Mouse (Mus musculus) CH12.LX (cell line): ENCODE results near the gene Cysltr1. TPM values are rescaled to one million over a fixed set of nuclear protein-coding genes. Genes with fewer than 3 reads are reported as not detected.

ENCODE experiments used
- DNase-seq: peaks from one replicate; pipeline ENCODE4 v3.0.0-alpha.2; 2013; ENCODE audit errors: extremely low read depth
- H3K27ac ChIP-seq: 2 replicates; pipeline ENCODE4 v1.5.1; 2012; ENCODE audit warnings: low read depth, mild to moderate bottlenecking, control low read depth, moderate library complexity; ENCODE audit not compliant: insufficient read depth
- H3K27me3 ChIP-seq: replicated peaks from 2 replicates; pipeline ENCODE3; 2012; ENCODE audit warnings: inconsistent platforms
- H3K36me3 ChIP-seq, 2 experiments: replicated peaks in 1 of 2; 2 replicates each; pipeline versions ENCODE3 to v1.6.1; 2012; ENCODE audit warnings: inconsistent platforms in 1 of 2, low read length in 1 of 2, mild to moderate bottlenecking in 1 of 2, mixed read lengths in 1 of 2, moderate library complexity in 1 of 2; ENCODE audit not compliant: control insufficient read depth in 1 of 2, insufficient read depth in 1 of 2
- H3K4me1 ChIP-seq, 2 experiments: 2 replicates each; pipeline ENCODE4 v1.6.1; 2012; ENCODE audit warnings: inconsistent platforms in 1 of 2, moderate library complexity in 1 of 2; ENCODE audit not compliant: insufficient read depth in 2 of 2, control insufficient read depth in 1 of 2
- H3K4me2 ChIP-seq: 2 replicates; pipeline ENCODE4 v1.6.1; 2012; ENCODE audit warnings: low read depth, mild to moderate bottlenecking, control low read depth; ENCODE audit not compliant: poor library complexity, insufficient read depth, severe bottlenecking
- H3K4me3 ChIP-seq, 3 experiments: fragments of 150-350 bp in 1 of 3; sonication (generic) in 1 of 3; replicated peaks in 1 of 3; 2 replicates each; pipeline versions ENCODE3 to v1.5.1; 2011 to 2012; ENCODE audit warnings: low read depth in 2 of 3, low read length in 2 of 3, mild to moderate bottlenecking in 2 of 3, moderate library complexity in 2 of 3, control low read depth in 1 of 3, improper control_type of control experiment in 1 of 3, inconsistent platforms in 1 of 3, mixed read lengths in 1 of 3; ENCODE audit not compliant: poor library complexity in 1 of 3
- H3K79me2 ChIP-seq: replicated peaks from 2 replicates; pipeline ENCODE4 v1.6.1; 2012; ENCODE audit warnings: mild to moderate bottlenecking, moderate library complexity; ENCODE audit not compliant: control insufficient read depth, poor library complexity, insufficient read depth, severe bottlenecking; ENCODE audit errors: extremely low read depth
- H3K9ac ChIP-seq: 2 replicates; pipeline ENCODE4 v1.6.1; 2012; ENCODE audit warnings: low read depth, mild to moderate bottlenecking, control low read depth, moderate library complexity; ENCODE audit not compliant: insufficient read depth
- H3K9me3 ChIP-seq: replicated peaks from 2 replicates; pipeline ENCODE3; 2012; ENCODE audit warnings: low read length, inconsistent platforms, mixed read lengths
- BHLHE40 ChIP-seq: IDR thresholded peaks from 2 replicates; pipeline ENCODE4 v1.6.1; 2011; ENCODE audit warnings: mild to moderate bottlenecking, low read depth, low read length, improper control_type of control experiment
- CTCF ChIP-seq, 2 experiments: IDR thresholded peaks in 1 of 2; conservative IDR thresholded peaks in 1 of 2; 2 replicates each; pipeline ENCODE4 v1.5.1; 2011 to 2012; ENCODE audit warnings: low read depth in 2 of 2, low read length in 2 of 2, improper control_type of control experiment in 1 of 2, inconsistent platforms in 1 of 2, mild to moderate bottlenecking in 1 of 2, moderate library complexity in 1 of 2
- E2F4 ChIP-seq: IDR thresholded peaks from 2 replicates; pipeline ENCODE4 v1.6.1; 2011; ENCODE audit warnings: low read depth, low read length, improper control_type of control experiment; ENCODE audit not compliant: insufficient replicate concordance
- EP300 ChIP-seq: IDR thresholded peaks from 2 replicates; pipeline ENCODE4 v1.6.1; 2011; ENCODE audit warnings: low read length, improper control_type of control experiment
- ETS1 ChIP-seq: conservative IDR thresholded peaks from 2 replicates; pipeline ENCODE4 v1.6.1; 2012; ENCODE audit warnings: low read depth, mild to moderate bottlenecking, inconsistent platforms, low read length, improper control_type of control experiment, moderate library complexity
- IRF4 ChIP-seq: IDR thresholded peaks from 2 replicates; pipeline ENCODE4 v1.6.1; 2014; ENCODE audit warnings: low read depth, mild to moderate bottlenecking, inconsistent platforms, low read length, improper control_type of control experiment
- JUN ChIP-seq: IDR thresholded peaks from 2 replicates; pipeline ENCODE4 v1.6.1; 2011; ENCODE audit warnings: low read depth, mild to moderate bottlenecking, low read length, improper control_type of control experiment, moderate library complexity; ENCODE audit not compliant: insufficient read depth
- KAT2A ChIP-seq: IDR thresholded peaks from 2 replicates; pipeline ENCODE4 v1.6.1; 2012; ENCODE audit warnings: low read length, improper control_type of control experiment, inconsistent platforms; ENCODE audit not compliant: insufficient replicate concordance
- MXI1 ChIP-seq: IDR thresholded peaks from 2 replicates; pipeline ENCODE4 v1.6.1; 2011; ENCODE audit warnings: mild to moderate bottlenecking, low read depth, low read length, improper control_type of control experiment
- MYC ChIP-seq: IDR thresholded peaks from 2 replicates; pipeline ENCODE4 v1.6.1; 2011; ENCODE audit warnings: low read depth, mild to moderate bottlenecking, improper control_type of control experiment, low read length
- NELFE ChIP-seq: IDR thresholded peaks from 2 replicates; pipeline ENCODE4 v1.6.1; 2011; ENCODE audit warnings: low read depth, low read length, improper control_type of control experiment
- POLR2A ChIP-seq: IDR thresholded peaks from 2 replicates; pipeline ENCODE4 v1.6.1; 2011; ENCODE audit warnings: low read depth, mild to moderate bottlenecking, improper control_type of control experiment, low read length
- RCOR1 ChIP-seq: conservative IDR thresholded peaks from 2 replicates; pipeline ENCODE4 v1.6.1; 2012; ENCODE audit warnings: low read depth, mild to moderate bottlenecking, inconsistent platforms, low read length, improper control_type of control experiment
- TBP ChIP-seq: conservative IDR thresholded peaks from 2 replicates; pipeline ENCODE4 v1.6.1; 2011; ENCODE audit warnings: low read depth, low read length, improper control_type of control experiment
- UBTF ChIP-seq: IDR thresholded peaks from 2 replicates; pipeline ENCODE4 v1.6.1; 2012; ENCODE audit warnings: low read depth, mild to moderate bottlenecking, inconsistent platforms, low read length, improper control_type of control experiment, moderate library complexity
- USF1 ChIP-seq: IDR thresholded peaks from 2 replicates; pipeline ENCODE4 v1.6.1; 2014; ENCODE audit warnings: low read depth, mild to moderate bottlenecking, inconsistent platforms, low read length, improper control_type of control experiment
- ZC3H11A ChIP-seq: IDR thresholded peaks from 2 replicates; pipeline ENCODE4 v1.6.1; 2012; ENCODE audit warnings: low read depth, mild to moderate bottlenecking, inconsistent platforms, low read length, improper control_type of control experiment
- ZMIZ1 ChIP-seq: IDR thresholded peaks from 2 replicates; pipeline ENCODE4 v1.6.1; 2012; ENCODE audit warnings: low read depth, mild to moderate bottlenecking, inconsistent platforms, low read length, improper control_type of control experiment
- dilution Hi-C: fragments of 300-500 bp; cut with MboI; formaldehyde crosslinking; loops from 2 replicates; pipeline ENCODE4 v1.14.3; 2020; ENCODE audit warnings: low sequenced_read_pairs; ENCODE audit not compliant: extremely low pct_unique_long_range_greater_than_20kb, extremely low pct_ligation_motif_present
- in situ Hi-C: fragments of 300-500 bp; cut with MboI; formaldehyde crosslinking; loops from 3 replicates; pipeline ENCODE4 v1.14.3; 2019; ENCODE audit warnings: low sequenced_read_pairs, low pct_ligation_motif_present, low pct_unique_long_range_greater_than_20kb, mixed read lengths
- polyA plus RNA-seq: library from polyadenylated mRNA; unstranded; fragments of >175 nt; gene quantifications from 2 replicates; pipeline ENCODE4 v1.2.1, GENCODE M21; 2012; ENCODE audit warnings: low read depth; ENCODE audit not compliant: insufficient read length
- total RNA-seq, 2 experiments: library from RNA; depleted of rRNA; stranded (reverse); fragments of 300-350 nt in 1 of 2; fragments of >200 nt in 1 of 2; gene quantifications; 2 replicates each; pipeline ENCODE4 v1.2.3; 2012 to 2014

The Cysltr1 gene
- total RNA-seq (2012; rRNA removed) (0.59 and 1.1 TPM in 2 replicates), total RNA-seq (2014; rRNA removed) (not detected in 2 replicates), polyA plus RNA-seq (0.15 TPM in 1 of 2 replicates, not detected in the other)

- no peaks in the 10 kb centered on the region for H3K27me3 ChIP-seq
- peak within 1 kb of the TSS; percentile 13; the same call in 1 of the 2 replicates for H3K9ac ChIP-seq
- no peaks in the 10 kb centered on the region for H3K36me3 ChIP-seq
- no peaks in the 10 kb centered on the region for H3K79me2 ChIP-seq
- dilution Hi-C loops (no loop called here), in situ Hi-C loops (no loop called here)
- TF ChIP-seq TBP (no peak), KAT2A (no peak), ZC3H11A (no peak), EP300 (no peak), RCOR1 (no peak), E2F4 (no peak)
- no peak for DNase-seq
- no peaks in the 10 kb centered on the region for H3K9me3 ChIP-seq
- no peaks in the 10 kb centered on the region for H3K4me1 ChIP-seq
- H3K27ac ChIP-seq: peak within 1 kb of the TSS; percentile 33; the same call in 1 of the 2 replicates
- peak within 1 kb of the TSS in 1 of 3 experiments; percentile 45 for H3K4me3 ChIP-seq
- H3K4me2 ChIP-seq: peak within 1 kb of the TSS; percentile 56
These were observed at the start of gene Cysltr1 for GRCm38 (mm10) chrX:106603386-106603785. Cysltr1 (minus strand) TSS chrX:106603679.

- H3K9me3 ChIP-seq: no peaks in the 10 kb centered on the region
- in situ Hi-C loops: no loop called here
- no peaks in the 10 kb centered on the region for H3K79me2 ChIP-seq
- TF ChIP-seq IRF4 (peak; percentile 42; the same call in 1 of the 2 replicates), POLR2A (no peak), BHLHE40 (no peak), ZMIZ1 (no peak), MYC (0 out of 2 replicates have a peak, but pooled peaks have one; percentile 19), NELFE (no peak), UBTF (no peak), TBP (no peak), ETS1 (no peak), MXI1 (no peak), JUN (no peak), CTCF (conservative IDR thresholded peaks at IDR 0.05 in 1 of 2, IDR thresholded peaks at IDR 0.05 in 1 of 2; ENCODE audit: low read depth in 2 of 2, low read length in 2 of 2) (no peak), USF1 (no peak)
- dilution Hi-C loops: no loop called here
- no peak overlapping the region for H3K9ac ChIP-seq
- no peaks in the 10 kb centered on the region for H3K27me3 ChIP-seq
- H3K36me3 ChIP-seq: no peaks in the 10 kb centered on the region
- H3K4me2 ChIP-seq: no peak overlapping the region
- H3K4me1 ChIP-seq: no peaks in the 10 kb centered on the region
- peak; percentile 38 for DNase-seq
- no peak overlapping the region for H3K4me3 ChIP-seq
- H3K27ac ChIP-seq: no peak overlapping the region
These were observed 31.5 kb upstream of the Cysltr1 start for GRCm38 (mm10) chrX:106634799-106635541.
